Mouse (Mus musculus): ENCODE measurements around the gene Gm45716.

The Gm45716 gene

GRCm38 (mm10) chr11:90283159-90283558 lies 95.7 kb downstream of the Gm45716 start:
- DNase-seq (ENCODE audit: low read depth in 1 of 2, low spot score in 2 of 2) = no peak

- DNase-seq (ENCODE audit: low read depth in 1 of 2, low spot score in 2 of 2) = no peak
Measured at GRCm38 (mm10) chr11:90283601-90284000, 96.1 kb downstream of the Gm45716 start.

DNA sequence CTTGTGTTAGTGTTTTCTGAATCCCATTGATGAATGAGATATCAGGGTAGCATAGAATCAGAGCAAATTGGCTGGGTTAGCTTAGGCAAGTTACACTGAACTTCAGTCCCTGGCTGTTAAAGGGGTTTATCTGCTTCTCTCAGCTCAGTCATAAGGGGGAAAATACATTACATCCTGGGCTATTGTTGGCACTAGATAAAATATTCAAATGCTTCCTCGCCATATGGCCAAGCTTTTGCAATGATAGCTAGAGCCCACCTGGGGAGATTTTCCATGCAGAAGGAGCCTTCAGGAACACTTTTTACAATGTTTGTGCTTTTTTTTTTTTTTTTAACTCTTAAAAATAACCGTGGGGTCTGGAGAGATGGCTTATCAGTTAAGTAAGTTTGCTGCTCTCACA lies 96.6 kb downstream of the Gm45716 start:
- DNase-seq (ENCODE audit: low read depth in 1 of 2, low spot score in 2 of 2) = no peak

GRCm38 (mm10) chr11:90284623-90285022 lies 97.1 kb downstream of the Gm45716 start:
- DNase-seq (ENCODE audit: low read depth in 1 of 2, low spot score in 2 of 2) = no peak

DNA sequence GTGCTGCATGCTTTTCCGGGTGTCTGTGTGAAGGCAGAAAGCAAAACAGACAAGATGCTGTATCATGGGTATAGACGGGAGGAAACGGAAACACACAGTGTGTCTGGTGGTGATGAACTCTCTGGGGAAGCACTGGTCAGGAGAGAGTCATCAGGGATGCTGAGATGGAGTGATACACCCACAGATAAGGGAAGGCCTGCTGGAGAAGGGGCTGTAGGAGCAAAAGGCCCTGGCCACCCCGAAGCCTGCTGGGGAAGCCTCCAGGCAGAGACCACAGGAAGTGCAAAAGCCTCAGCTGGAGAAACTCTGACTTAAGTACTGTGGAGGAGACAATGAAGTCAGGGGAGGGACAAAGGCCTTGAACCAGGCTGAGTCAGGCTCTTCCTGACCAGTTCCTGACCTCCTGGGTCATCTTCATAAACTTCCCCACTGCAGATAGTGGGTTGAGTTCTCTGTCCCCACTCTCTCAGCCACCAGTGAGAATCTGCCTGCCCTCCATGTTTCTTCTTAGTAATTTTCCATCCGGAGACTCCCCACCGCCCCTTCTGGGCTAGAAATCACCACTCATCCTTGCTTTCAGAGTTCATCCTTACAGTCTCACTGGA lies 99.2 kb downstream of the Gm45716 start:
- DNase-seq (ENCODE audit: low read depth in 1 of 2, low spot score in 2 of 2) = no peak

DNA sequence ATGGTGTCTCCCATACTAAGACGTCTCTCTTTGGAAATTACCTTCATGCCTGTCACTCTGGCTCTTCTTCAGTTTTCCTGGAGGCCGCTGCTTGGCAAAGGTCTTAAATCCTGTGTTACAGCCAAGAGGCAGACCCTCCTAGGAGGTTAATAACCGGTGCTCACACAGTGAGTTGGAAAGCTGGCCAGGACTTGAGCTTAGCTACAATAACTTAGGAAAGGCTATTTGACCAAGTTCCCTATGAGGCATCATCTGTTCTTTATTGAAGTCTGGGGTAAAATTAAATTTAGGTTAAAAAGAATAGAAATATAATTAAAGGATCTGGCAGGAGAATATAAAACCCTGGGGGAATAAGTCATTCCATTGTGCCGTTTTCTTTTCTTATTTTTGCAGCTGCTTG lies 103.7 kb downstream of the Gm45716 start:
- no peak for DNase-seq (ENCODE audit: low read depth in 1 of 2, low spot score in 2 of 2)

DNA sequence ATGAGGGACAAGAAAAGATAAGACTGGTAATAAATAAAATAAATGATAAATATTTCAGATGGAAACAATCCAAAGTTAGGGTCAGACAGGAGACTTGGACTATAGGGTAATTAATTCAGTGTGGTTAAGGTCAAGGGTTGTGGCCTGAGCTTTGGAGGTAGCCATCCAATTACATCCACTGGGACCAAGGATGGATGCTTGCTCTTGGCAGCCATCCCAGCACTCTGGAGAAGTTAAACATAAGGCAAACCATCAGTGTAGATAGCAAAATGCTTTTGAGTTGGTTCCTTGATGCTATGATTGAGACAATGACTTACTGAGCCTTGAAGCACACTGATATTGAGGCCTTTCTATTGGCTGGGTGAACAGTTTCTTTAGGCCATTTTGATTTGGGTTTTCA lies 105.3 kb downstream of the Gm45716 start:
- DNase-seq (ENCODE audit: low read depth in 1 of 2, low spot score in 2 of 2) = no peak

- DNase-seq (ENCODE audit: low read depth in 1 of 2, low spot score in 2 of 2) = no peak
Measured at GRCm38 (mm10) chr11:90294622-90295021, 107.1 kb downstream of the Gm45716 start.

Measured in monocyte, adult 2 months (primary cell).